Mouse (Mus musculus) hindbrain, embryonic 12.5 days (tissue): ENCODE results near the gene Cdh26. TPM values are rescaled to one million over a fixed set of nuclear protein-coding genes. Genes with fewer than 3 reads are reported as not detected.

ENCODE experiments used
- ATAC-seq: fragments of 200-750 bp; cut with Nextera tagmentation; 2 replicates; pipeline ENCODE4 v1.8.0; 2017; ENCODE audit warnings: moderate TSS enrichment; ENCODE audit not compliant: low FRiP score
- H3K27ac ChIP-seq: fragments of 300-500 bp; sonication (generic); 2 replicates; pipeline ENCODE4 v1.5.1; 2016; ENCODE audit warnings: mild to moderate bottlenecking
- H3K27me3 ChIP-seq: fragments of 300-500 bp; sonication (generic); 2 replicates; pipeline ENCODE4 v1.6.1; 2016; ENCODE audit warnings: mild to moderate bottlenecking
- H3K36me3 ChIP-seq: fragments of 300-500 bp; sonication (generic); 2 replicates; pipeline ENCODE4 v1.6.1; 2016; ENCODE audit warnings: mild to moderate bottlenecking
- H3K4me1 ChIP-seq: fragments of 300-500 bp; sonication (generic); 2 replicates; pipeline ENCODE4 v1.6.1; 2016
- H3K4me2 ChIP-seq: fragments of 300-500 bp; sonication (generic); replicated peaks from 2 replicates; pipeline ENCODE4 v1.6.1; 2016; ENCODE audit warnings: mild to moderate bottlenecking
- H3K4me3 ChIP-seq: fragments of 300-500 bp; sonication (generic); 2 replicates; pipeline ENCODE4 v1.5.1; 2016; ENCODE audit warnings: mild to moderate bottlenecking
- H3K9ac ChIP-seq: fragments of 300-500 bp; sonication (generic); 2 replicates; pipeline ENCODE4 v1.6.1; 2016; ENCODE audit warnings: mild to moderate bottlenecking, moderate library complexity
- H3K9me3 ChIP-seq: fragments of 300-500 bp; sonication (generic); replicated peaks from 2 replicates; pipeline ENCODE4 v1.6.1; 2016; ENCODE audit warnings: mild to moderate bottlenecking
- WGBS: fragments of 180-500 bp; shearing (Covaris S2); methylation state at CpG from one replicate; pipeline ENCODE4 v1.1.7; 2016; 5-methylcytosine and 5-hydroxymethylcytosine counted together
- polyA plus RNA-seq: library from polyadenylated mRNA; unstranded; fragments of >200 nt; fragmentation: Nextera tagmentation; extraction: Ambion mirVana; gene quantifications from 2 replicates; pipeline ENCODE4 v1.2.1, GENCODE M21; 2016

Gene Cdh26
- polyA plus RNA-seq, 1 experiment from 2014 or later, result 0.06 TPM

DNA sequence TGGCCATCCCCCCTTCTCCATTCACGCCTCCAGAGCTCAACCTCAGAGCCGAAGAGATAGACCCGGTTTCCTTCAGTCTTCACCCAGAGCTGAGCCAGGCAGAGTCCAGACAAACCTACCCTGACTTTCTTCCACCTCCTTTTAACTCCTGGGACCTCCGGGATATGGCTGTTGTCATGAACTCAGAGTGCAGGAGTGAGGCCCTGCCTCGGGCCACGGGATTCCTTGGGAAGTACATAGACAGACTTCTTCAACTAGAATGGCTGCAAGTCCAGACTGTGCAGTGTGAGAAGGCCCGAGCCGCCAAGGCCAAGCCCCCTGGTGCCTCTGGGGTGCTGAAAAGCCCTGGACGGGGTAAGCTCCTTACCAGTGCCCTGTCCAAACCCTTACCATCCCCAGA, 9.8 kb upstream of the Cdh26 start:
- 80% methylated on average over 9 of the region's 9 CpGs for WGBS
- no peak overlapping the region for H3K9ac ChIP-seq
- no peaks in the 10 kb centered on the region for H3K27me3 ChIP-seq
- no peak overlapping the region for H3K4me2 ChIP-seq
- no peak overlapping the region for H3K27ac ChIP-seq
- peaks cover 21% of the 10 kb centered on the region for H3K4me1 ChIP-seq
- H3K4me3 ChIP-seq, result no peak overlapping the region
- H3K9me3 ChIP-seq, result no peaks in the 10 kb centered on the region
- no peaks in the 10 kb centered on the region for H3K36me3 ChIP-seq
- no peak for ATAC-seq

- Histone ChIP-seq H3K9me3 (no peaks in the 10 kb centered on the region), H3K9ac (no peak overlapping the region), H3K4me3 (no peak overlapping the region), H3K4me1 (peaks cover 16% of the 10 kb centered on the region), H3K36me3 (no peaks in the 10 kb centered on the region), H3K27ac (0 out of 2 replicates have a peak overlapping the region, but pooled peaks have one; percentile 23), H3K27me3 (no peaks in the 10 kb centered on the region), H3K4me2 (no peak overlapping the region)
- no peak for ATAC-seq
- WGBS, result 39% methylated on average over 6 of the region's 6 CpGs
These were observed 8.7 kb upstream of the Cdh26 start for GRCm38 (mm10) chr2:178421603-178422002.

DNA sequence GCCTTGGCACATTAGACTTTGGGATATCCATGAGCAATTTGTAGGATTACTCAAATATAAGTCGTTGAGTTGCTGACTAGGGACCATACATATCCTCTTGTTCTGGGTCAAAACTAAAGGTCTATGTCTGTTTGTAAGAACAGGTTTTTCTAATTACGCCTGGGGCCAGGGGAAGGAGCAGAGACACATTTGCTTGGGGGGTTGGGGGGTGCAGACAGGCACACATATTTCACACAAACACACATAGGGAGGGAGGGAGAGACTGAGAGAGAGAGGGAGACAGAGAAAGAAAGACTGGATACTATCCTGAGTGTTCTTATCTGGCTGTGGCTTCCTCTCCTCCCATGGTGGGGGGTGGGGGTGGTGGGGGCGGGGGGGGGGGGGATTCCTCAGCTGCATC, 8.1 kb upstream of the Cdh26 start:
- Histone ChIP-seq H3K4me1 (peaks cover 16% of the 10 kb centered on the region), H3K9ac (0 out of 2 replicates have a peak overlapping the region, but pooled peaks have one; percentile 3), H3K27me3 (no peaks in the 10 kb centered on the region), H3K27ac (peak overlapping the region; percentile 74), H3K9me3 (no peaks in the 10 kb centered on the region), H3K4me3 (no peak overlapping the region), H3K4me2 (no peak overlapping the region), H3K36me3 (no peaks in the 10 kb centered on the region)
- WGBS, result 38% methylated on average over 3 of the region's 3 CpGs
- ATAC-seq, result 0 out of 2 replicates have a peak, but pooled peaks have one; percentile 21

DNA sequence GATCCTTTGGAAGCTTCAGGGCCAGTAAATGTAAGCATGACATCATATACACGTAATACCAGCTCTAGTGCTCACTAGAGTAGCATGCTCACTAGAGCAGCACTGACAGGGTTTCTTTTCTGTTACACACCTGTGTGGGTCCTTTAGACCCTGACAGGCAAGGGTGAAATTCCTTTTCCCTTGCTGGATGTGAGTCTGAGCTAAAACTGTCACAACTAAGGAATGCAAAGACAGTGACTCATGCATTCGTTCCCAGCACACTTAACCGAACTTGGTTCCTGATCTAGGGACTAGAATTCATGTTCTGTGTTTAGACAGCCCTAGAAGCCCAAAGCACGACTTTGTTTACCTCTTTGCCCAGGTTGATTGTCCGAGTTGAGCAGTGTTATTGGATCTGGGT, 7.1 kb upstream of the Cdh26 start:
- Histone ChIP-seq H3K4me1 (peaks cover 16% of the 10 kb centered on the region), H3K27ac (no peak overlapping the region), H3K9me3 (no peaks in the 10 kb centered on the region), H3K4me2 (no peak overlapping the region), H3K4me3 (no peak overlapping the region), H3K27me3 (no peaks in the 10 kb centered on the region), H3K36me3 (no peaks in the 10 kb centered on the region), H3K9ac (no peak overlapping the region)
- ATAC-seq, result no peak
- WGBS, result 80% methylated on average over 5 of the region's 5 CpGs

DNA sequence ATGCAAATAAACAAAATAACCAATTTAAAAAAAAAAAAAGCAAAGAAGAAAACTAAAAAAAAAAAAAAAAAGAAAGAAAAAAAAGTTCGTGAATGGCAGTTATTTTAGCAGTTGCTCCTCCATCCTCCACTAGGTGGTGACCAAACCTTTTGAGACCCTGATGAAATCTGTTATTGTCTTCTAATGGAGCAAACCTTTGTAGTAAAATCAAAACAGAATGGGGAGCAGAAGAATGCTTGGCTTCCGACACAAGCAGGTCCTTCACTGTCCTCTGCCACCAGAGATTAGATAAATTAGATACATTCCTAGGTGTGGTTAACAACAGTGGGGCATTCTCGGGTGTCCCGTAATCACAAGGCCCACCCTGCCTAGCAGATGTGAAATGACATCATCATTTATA, 4.1 kb upstream of the Cdh26 start:
- H3K4me2 ChIP-seq, result no peak overlapping the region
- H3K27ac ChIP-seq, result no peak overlapping the region
- H3K4me1 ChIP-seq, result peaks cover 16% of the 10 kb centered on the region
- no peaks in the 10 kb centered on the region for H3K27me3 ChIP-seq
- ATAC-seq, result no peak
- no peak overlapping the region for H3K4me3 ChIP-seq
- H3K9me3 ChIP-seq, result no peaks in the 10 kb centered on the region
- H3K36me3 ChIP-seq, result no peaks in the 10 kb centered on the region
- H3K9ac ChIP-seq, result no peak overlapping the region
- 46% methylated on average over 4 of the region's 4 CpGs for WGBS

- no peak for ATAC-seq
- Histone ChIP-seq H3K9ac (no peak overlapping the region), H3K4me2 (no peak overlapping the region), H3K27me3 (no peaks in the 10 kb centered on the region), H3K27ac (no peak overlapping the region), H3K4me3 (no peak overlapping the region), H3K36me3 (no peaks in the 10 kb centered on the region), H3K9me3 (no peaks in the 10 kb centered on the region), H3K4me1 (peaks cover 13% of the 10 kb centered on the region; the same call in 1 of the 2 replicates)
- WGBS, result 86% methylated on average over 5 of the region's 5 CpGs
These were observed 3.1 kb upstream of the Cdh26 start for GRCm38 (mm10) chr2:178427181-178427580.

- Histone ChIP-seq H3K9ac (no peak overlapping the region), H3K9me3 (no peaks in the 10 kb centered on the region), H3K36me3 (no peaks in the 10 kb centered on the region), H3K4me1 (0 out of 2 replicates have a peak, but pooled peaks cover 3% of the 10 kb centered on the region), H3K4me3 (no peak overlapping the region), H3K4me2 (no peak overlapping the region), H3K27ac (no peak overlapping the region), H3K27me3 (no peaks in the 10 kb centered on the region)
- 77% methylated on average over 9 of the region's 9 CpGs for WGBS
- ATAC-seq, result no peak
These were observed 2.1 kb upstream of the Cdh26 start for GRCm38 (mm10) chr2:178428183-178428582.

DNA sequence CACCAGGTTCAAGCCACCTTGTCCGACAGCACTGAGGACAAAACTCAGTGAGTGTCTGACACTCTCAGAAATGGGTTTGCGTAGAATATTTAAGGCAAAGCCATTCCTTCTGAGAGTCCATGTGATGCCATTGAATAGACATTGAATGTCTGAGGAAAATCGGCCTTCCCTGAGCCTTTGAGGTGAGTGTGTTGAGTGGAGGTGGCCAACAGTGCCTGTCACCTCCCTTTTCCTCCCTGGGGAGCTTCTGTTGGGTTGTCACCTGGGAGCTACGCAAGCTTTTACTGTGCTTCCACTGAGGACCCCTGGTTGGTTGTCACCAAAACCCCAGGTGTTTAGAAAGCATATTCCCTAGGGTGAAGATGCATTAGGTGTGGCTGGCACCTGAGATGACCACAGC, 1.7 kb upstream of the Cdh26 start:
- Histone ChIP-seq H3K36me3 (no peaks in the 10 kb centered on the region), H3K4me2 (no peak overlapping the region), H3K9me3 (no peaks in the 10 kb centered on the region), H3K4me3 (no peak overlapping the region), H3K9ac (no peak overlapping the region), H3K27me3 (no peaks in the 10 kb centered on the region), H3K27ac (no peak overlapping the region), H3K4me1 (0 out of 2 replicates have a peak, but pooled peaks cover 2% of the 10 kb centered on the region)
- ATAC-seq, result no peak
- 86% methylated on average over 4 of the region's 4 CpGs for WGBS

DNA sequence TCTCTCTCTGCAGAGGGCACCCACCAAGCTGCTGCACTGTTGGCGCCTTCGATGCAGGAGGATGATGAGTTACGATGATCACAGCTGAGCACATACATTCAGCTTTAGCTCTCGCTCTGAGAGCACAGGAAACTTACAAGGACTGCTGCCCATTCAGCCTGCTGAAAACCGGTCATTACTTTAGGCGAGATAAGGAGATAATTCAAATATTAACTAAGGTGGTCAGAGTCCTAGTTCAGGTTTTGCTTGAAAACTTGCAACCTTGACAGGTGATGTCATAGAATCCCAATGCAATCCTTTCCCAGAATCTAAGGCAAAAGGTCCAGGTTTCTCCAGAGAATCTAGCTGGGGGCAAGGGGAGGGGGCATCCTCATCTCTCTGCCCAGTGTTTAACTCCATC, 905 bp upstream of the Cdh26 start:
- H3K4me1 ChIP-seq, result 0 out of 2 replicates have a peak, but pooled peaks cover 2% of the 10 kb centered on the region
- ATAC-seq, result no peak
- 88% methylated on average over 6 of the region's 6 CpGs for WGBS

GRCm38 (mm10) chr2:178433495-178433894, 3.2 kb downstream of the Cdh26 start:
- no peaks in the 10 kb centered on the region for H3K27me3 ChIP-seq
- 0 out of 2 replicates have a peak, but pooled peaks cover 2% of the 10 kb centered on the region for H3K4me1 ChIP-seq
- H3K36me3 ChIP-seq, result no peaks in the 10 kb centered on the region
- H3K27ac ChIP-seq, result no peak overlapping the region
- WGBS, result 75% methylated on average over 2 of the region's 2 CpGs
- H3K4me3 ChIP-seq, result no peak overlapping the region
- H3K4me2 ChIP-seq, result no peak overlapping the region
- no peak overlapping the region for H3K9ac ChIP-seq
- ATAC-seq, result no peak
- H3K9me3 ChIP-seq, result no peaks in the 10 kb centered on the region

More for the DNA sequence above, 905 bp upstream of the Cdh26 start:
- no peak overlapping the region for H3K9ac ChIP-seq
- no peak overlapping the region for H3K27ac ChIP-seq
- H3K27me3 ChIP-seq, result no peaks in the 10 kb centered on the region
- no peak overlapping the region for H3K4me2 ChIP-seq
- no peaks in the 10 kb centered on the region for H3K9me3 ChIP-seq
- no peaks in the 10 kb centered on the region for H3K36me3 ChIP-seq
- no peak overlapping the region for H3K4me3 ChIP-seq

DNA sequence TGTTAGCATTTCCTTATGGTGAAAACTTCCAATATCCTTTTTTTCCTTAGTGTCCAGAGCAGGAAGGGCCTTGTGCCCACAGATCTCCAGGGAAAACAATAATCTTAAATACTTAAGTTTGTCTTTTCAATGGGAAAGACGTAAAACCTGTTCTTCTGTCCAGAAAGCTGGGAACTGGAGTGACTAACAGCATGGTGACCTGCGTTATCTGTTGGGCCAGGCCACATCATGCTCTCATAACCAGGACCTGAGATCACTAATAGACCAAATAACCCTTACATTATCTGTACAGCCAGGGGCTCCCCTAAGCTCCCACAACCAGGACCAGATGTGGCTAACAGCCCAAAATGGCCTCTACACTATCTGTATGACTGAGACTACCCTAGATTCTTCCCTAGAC, 3.6 kb downstream of the Cdh26 start:
- Histone ChIP-seq H3K4me3 (no peak overlapping the region), H3K4me1 (0 out of 2 replicates have a peak, but pooled peaks cover 2% of the 10 kb centered on the region), H3K9ac (no peak overlapping the region), H3K36me3 (no peaks in the 10 kb centered on the region), H3K9me3 (no peaks in the 10 kb centered on the region), H3K27ac (no peak overlapping the region), H3K27me3 (no peaks in the 10 kb centered on the region), H3K4me2 (no peak overlapping the region)
- ATAC-seq, result no peak
- 87% methylated on average over 2 of the region's 2 CpGs for WGBS

- no peak overlapping the region for H3K27ac ChIP-seq
- WGBS, result 55% methylated on average over 9 of the region's 9 CpGs
- no peaks in the 10 kb centered on the region for H3K9me3 ChIP-seq
- H3K27me3 ChIP-seq, result no peaks in the 10 kb centered on the region
- no peak overlapping the region for H3K4me3 ChIP-seq
- no peak overlapping the region for H3K4me2 ChIP-seq
- H3K9ac ChIP-seq, result no peak overlapping the region
- no peaks in the 10 kb centered on the region for H3K36me3 ChIP-seq
- H3K4me1 ChIP-seq, result no peaks in the 10 kb centered on the region
- ATAC-seq, result no peak
These were observed 7.0 kb downstream of the Cdh26 start for GRCm38 (mm10) chr2:178437311-178437710.

DNA sequence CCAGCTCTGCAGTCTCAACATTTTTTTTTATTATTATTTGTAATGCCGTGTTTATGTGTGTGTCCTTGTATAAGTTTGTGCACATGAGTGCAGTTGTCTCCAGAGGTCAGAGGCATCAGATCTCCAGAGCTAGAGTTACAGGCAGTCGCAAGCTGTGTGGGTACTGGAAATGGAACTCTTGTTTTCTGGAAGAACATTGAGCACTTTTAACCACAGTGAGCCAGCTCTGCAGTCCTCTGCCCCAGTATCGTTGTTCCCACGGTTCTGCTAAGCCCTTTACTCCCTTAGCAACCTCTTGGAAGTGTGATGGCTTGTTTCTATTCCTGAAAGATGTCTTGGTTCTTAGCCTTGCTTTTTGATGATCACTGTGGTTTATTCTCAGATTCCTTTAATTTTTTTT, 19.1 kb downstream of the Cdh26 start:
- no peak overlapping the region for H3K27ac ChIP-seq
- H3K9me3 ChIP-seq, result no peaks in the 10 kb centered on the region
- H3K4me3 ChIP-seq, result no peak overlapping the region
- no peak overlapping the region for H3K4me2 ChIP-seq
- H3K27me3 ChIP-seq, result no peaks in the 10 kb centered on the region
- H3K36me3 ChIP-seq, result no peaks in the 10 kb centered on the region
- ATAC-seq, result no peak
- no peak overlapping the region for H3K9ac ChIP-seq
- H3K4me1 ChIP-seq, result no peaks in the 10 kb centered on the region
- 84% methylated on average over 4 of the region's 4 CpGs for WGBS
